Mouse (Mus musculus): Measurements from ENCODE around the gene Chrna3. TPM values are rescaled to one million over a fixed set of nuclear protein-coding genes. Genes with fewer than 3 reads are reported as not detected.

The Chrna3 gene
- polyA plus RNA-seq, 1 experiment from 2014 or later, result 0.72 TPM

- no peak overlapping the region for H3K4me2 ChIP-seq
- H3K27ac ChIP-seq, result no peak overlapping the region
- H3K9me3 ChIP-seq, result no peaks in the 10 kb centered on the region
- H3K4me1 ChIP-seq, result no peaks in the 10 kb centered on the region
- WGBS, result 75% methylated on average over 3 of the region's 3 CpGs
- no peak overlapping the region for H3K4me3 ChIP-seq
- H3K36me3 ChIP-seq, result no peaks in the 10 kb centered on the region
- no peaks in the 10 kb centered on the region for H3K27me3 ChIP-seq
- no peak for ATAC-seq (ENCODE audit: borderline replicate concordance, extremely low read depth, low FRiP score, low TSS enrichment)
- H3K9ac ChIP-seq, result no peak overlapping the region
Measured at GRCm38 (mm10) chr9:54990362-54990761, 36.0 kb downstream of the Chrna3 start.

GRCm38 (mm10) chr9:54982401-54982800, 44.0 kb downstream of the Chrna3 start:
- H3K36me3 ChIP-seq, result no peaks in the 10 kb centered on the region
- peak overlapping the region; percentile 58; the same call in 1 of the 2 replicates for H3K4me3 ChIP-seq
- no peak overlapping the region for H3K27ac ChIP-seq
- H3K27me3 ChIP-seq, result peaks cover 51% of the 10 kb centered on the region
- H3K9me3 ChIP-seq, result no peaks in the 10 kb centered on the region
- H3K4me2 ChIP-seq, result peak overlapping the region; percentile 98
- no peak for ATAC-seq (ENCODE audit: borderline replicate concordance, extremely low read depth, low FRiP score, low TSS enrichment)
- no peak overlapping the region for H3K9ac ChIP-seq
- WGBS, result 8% methylated on average over 7 of the region's 7 CpGs
- H3K4me1 ChIP-seq, result peaks cover 11% of the 10 kb centered on the region; the same call in 1 of the 2 replicates

- under 1% methylated on average over 85 of the region's 85 CpGs for WGBS
- H3K27me3 ChIP-seq, result peaks cover 55% of the 10 kb centered on the region
- peak overlapping the region; percentile 32 for H3K9ac ChIP-seq
- H3K4me3 ChIP-seq, result peak overlapping the region; percentile 58
- H3K4me1 ChIP-seq, result peaks cover 11% of the 10 kb centered on the region; the same call in 1 of the 2 replicates
- no peaks in the 10 kb centered on the region for H3K9me3 ChIP-seq
- peak; percentile 86 for ATAC-seq (ENCODE audit: borderline replicate concordance, extremely low read depth, low FRiP score, low TSS enrichment)
- H3K36me3 ChIP-seq, result no peaks in the 10 kb centered on the region
- peak overlapping the region; percentile 98 for H3K4me2 ChIP-seq
- H3K27ac ChIP-seq, result no peak overlapping the region
Measured at GRCm38 (mm10) chr9:54981291-54982191, 44.8 kb downstream of the Chrna3 start.

- no peak for ATAC-seq (ENCODE audit: borderline replicate concordance, extremely low read depth, low FRiP score, low TSS enrichment)
- peaks cover 11% of the 10 kb centered on the region; the same call in 1 of the 2 replicates for H3K4me1 ChIP-seq
- peak within 1 kb of the TSS; percentile 98 for H3K4me2 ChIP-seq
- no peaks in the 10 kb centered on the region for H3K9me3 ChIP-seq
- no peaks in the 10 kb centered on the region for H3K36me3 ChIP-seq
- peak within 1 kb of the TSS; percentile 58 for H3K4me3 ChIP-seq
- peak within 1 kb of the TSS; percentile 32 for H3K9ac ChIP-seq
- H3K27ac ChIP-seq, result no peak within 1 kb of the TSS
- H3K27me3 ChIP-seq, result peaks cover 55% of the 10 kb centered on the region
- WGBS, result 70% methylated on average over 8 of the region's 8 CpGs
Measured at GRCm38 (mm10) chr9:54980674-54981073, 45.7 kb downstream of the Chrna3 start, which contains the start of gene Chrna5. Gene Chrna5 (plus strand): TSS chr9:54980880.

- H3K9me3 ChIP-seq, result no peaks in the 10 kb centered on the region
- H3K4me1 ChIP-seq, result no peaks in the 10 kb centered on the region
- no peak overlapping the region for H3K4me3 ChIP-seq
- H3K9ac ChIP-seq, result no peak overlapping the region
- no peak overlapping the region for H3K4me2 ChIP-seq
- 55% methylated on average over 8 of the region's 8 CpGs for WGBS
- no peak for ATAC-seq (ENCODE audit: borderline replicate concordance, extremely low read depth, low FRiP score, low TSS enrichment)
- no peaks in the 10 kb centered on the region for H3K36me3 ChIP-seq
- H3K27me3 ChIP-seq, result no peaks in the 10 kb centered on the region
- no peak overlapping the region for H3K27ac ChIP-seq
Measured at GRCm38 (mm10) chr9:54969972-54970637, 56.3 kb downstream of the Chrna3 start.

- no peak overlapping the region for H3K27ac ChIP-seq
- H3K9me3 ChIP-seq, result 0 out of 2 replicates have a peak, but pooled peaks cover 4% of the 10 kb centered on the region
- H3K4me1 ChIP-seq, result no peaks in the 10 kb centered on the region
- peaks cover 11% of the 10 kb centered on the region for H3K36me3 ChIP-seq
- ATAC-seq (ENCODE audit: borderline replicate concordance, extremely low read depth, low FRiP score, low TSS enrichment), result no peak
- H3K9ac ChIP-seq, result no peak overlapping the region
- H3K4me3 ChIP-seq, result no peak overlapping the region
- no peak overlapping the region for H3K4me2 ChIP-seq
- no peaks in the 10 kb centered on the region for H3K27me3 ChIP-seq
Measured at GRCm38 (mm10) chr9:54963669-54964068, 62.7 kb downstream of the Chrna3 start.

GRCm38 (mm10) chr9:54961059-54961458, 65.3 kb downstream of the Chrna3 start:
- Histone ChIP-seq H3K4me3 (no peak overlapping the region), H3K4me1 (no peaks in the 10 kb centered on the region), H3K9ac (no peak overlapping the region), H3K27me3 (no peaks in the 10 kb centered on the region), H3K36me3 (peaks cover 31% of the 10 kb centered on the region), H3K9me3 (0 out of 2 replicates have a peak, but pooled peaks cover 4% of the 10 kb centered on the region), H3K27ac (no peak overlapping the region), H3K4me2 (no peak overlapping the region)
- WGBS, result 83% methylated on average over 4 of the region's 4 CpGs
- ATAC-seq (ENCODE audit: borderline replicate concordance, extremely low read depth, low FRiP score, low TSS enrichment), result no peak

Other genes starting within 250 kb of the Chrna3 start
- 29.1 and 29.7 TPM in 2 replicates for gene Ireb2, start 162.8 kb downstream of the Chrna3 start, polyA plus RNA-seq (2015; fragmentation: Nextera tagmentation; extraction: Ambion mirVana)
- 3.9 and 4.3 TPM in 2 replicates for gene Hykk, start 109.3 kb downstream of the Chrna3 start, polyA plus RNA-seq (2015; fragmentation: Nextera tagmentation; extraction: Ambion mirVana)
- 284 and 288 TPM in 2 replicates for gene Psma4, start 75.8 kb downstream of the Chrna3 start, polyA plus RNA-seq (2015; fragmentation: Nextera tagmentation; extraction: Ambion mirVana)
- 0.65 and 1.3 TPM in 2 replicates for gene AY074887, start 75.6 kb downstream of the Chrna3 start, polyA plus RNA-seq (2015; fragmentation: Nextera tagmentation; extraction: Ambion mirVana)
- gene Chrna5, start 45.7 kb downstream of the Chrna3 start, polyA plus RNA-seq (2015; fragmentation: Nextera tagmentation; extraction: Ambion mirVana), result 0.14 and 0.25 TPM in 2 replicates
- gene Chrnb4, start 22.2 kb upstream of the Chrna3 start, polyA plus RNA-seq (2015; fragmentation: Nextera tagmentation; extraction: Ambion mirVana), result 0.14 and 0.31 TPM in 2 replicates
- 35.1 and 37.4 TPM in 2 replicates for gene Ube2q2, start 122.3 kb upstream of the Chrna3 start, polyA plus RNA-seq (2015; fragmentation: Nextera tagmentation; extraction: Ambion mirVana)
- gene Fbxo22, start 182.4 kb upstream of the Chrna3 start, polyA plus RNA-seq (2015; fragmentation: Nextera tagmentation; extraction: Ambion mirVana), result 57.2 and 64.1 TPM in 2 replicates

Measured in lung, embryonic 15.5 days (tissue).